Mouse (Mus musculus): ENCODE data around the gene Ngly1.

- TF ChIP-seq POLR2A (IDR thresholded peaks at IDR 0.05; ENCODE audit: insufficient read depth, low read depth, low read length) (no peak), EP300 (IDR thresholded peaks at IDR 0.05; ENCODE audit: insufficient read depth, low read depth, low read length) (no peak)
Observed at GRCm38 (mm10) chr14:16292371-16292770, 43.3 kb downstream of the Ngly1 start.

Measured in heart, adult 2 months (tissue).